Mouse (Mus musculus): Measurements from ENCODE around the gene Cfap77. TPM values are rescaled to one million over a fixed set of nuclear protein-coding genes. Genes with fewer than 3 reads are reported as not detected.

The Cfap77 gene
- total RNA-seq, 2 experiments from 2014 or later, result 1.2 to 1.9 TPM

GRCm38 (mm10) chr2:28998246-28998645, 56.6 kb downstream of the Cfap77 start:
- DNase-seq (ENCODE audit: low spot score in 2 of 2), result no peak

GRCm38 (mm10) chr2:28997161-28997834, 57.6 kb downstream of the Cfap77 start:
- no peak for DNase-seq (ENCODE audit: low spot score in 2 of 2)

GRCm38 (mm10) chr2:28995436-28995835, 59.4 kb downstream of the Cfap77 start:
- no peak for DNase-seq (ENCODE audit: low spot score in 2 of 2)

GRCm38 (mm10) chr2:28994014-28994413, 60.9 kb downstream of the Cfap77 start:
- no peak for DNase-seq (ENCODE audit: low spot score in 2 of 2)

- no peak for DNase-seq (ENCODE audit: low spot score in 2 of 2)
Measured at GRCm38 (mm10) chr2:28988781-28989180, 66.1 kb downstream of the Cfap77 start.

GRCm38 (mm10) chr2:28980080-28980910, 74.6 kb downstream of the Cfap77 start:
- DNase-seq (ENCODE audit: low spot score in 2 of 2), result no peak

GRCm38 (mm10) chr2:28978461-28978860, 76.4 kb downstream of the Cfap77 start:
- no peak for DNase-seq (ENCODE audit: low spot score in 2 of 2)

GRCm38 (mm10) chr2:28976635-28977034, 78.2 kb downstream of the Cfap77 start:
- DNase-seq (ENCODE audit: low spot score in 2 of 2), result peak; percentile 37 to 56

GRCm38 (mm10) chr2:28975604-28976003, 79.3 kb downstream of the Cfap77 start:
- DNase-seq (ENCODE audit: low spot score in 2 of 2), result no peak

- DNase-seq (ENCODE audit: low spot score in 2 of 2), result peak in 1 of 2 experiments; percentile 19
Measured at GRCm38 (mm10) chr2:28974520-28974919, 80.3 kb downstream of the Cfap77 start.

- no peak for DNase-seq (ENCODE audit: low spot score in 2 of 2)
Measured at GRCm38 (mm10) chr2:28973832-28974450, 80.9 kb downstream of the Cfap77 start.

GRCm38 (mm10) chr2:28970424-28970823, 84.4 kb downstream of the Cfap77 start:
- no peak for DNase-seq (ENCODE audit: low spot score in 2 of 2)

- no peak for DNase-seq (ENCODE audit: low spot score in 2 of 2)
Measured at GRCm38 (mm10) chr2:28968278-28968677, 86.6 kb downstream of the Cfap77 start.

GRCm38 (mm10) chr2:28966151-28966795, 88.6 kb downstream of the Cfap77 start:
- DNase-seq (ENCODE audit: low spot score in 2 of 2), result no peak

GRCm38 (mm10) chr2:28963565-28963964, 91.3 kb downstream of the Cfap77 start:
- no peak for DNase-seq (ENCODE audit: low spot score in 2 of 2)

GRCm38 (mm10) chr2:28961636-28962035, 93.2 kb downstream of the Cfap77 start:
- no peak for DNase-seq (ENCODE audit: low spot score in 2 of 2)

GRCm38 (mm10) chr2:28961024-28961585, 93.8 kb downstream of the Cfap77 start:
- no peak for DNase-seq (ENCODE audit: low spot score in 2 of 2)

GRCm38 (mm10) chr2:28956874-28957273, 98.0 kb downstream of the Cfap77 start:
- no peak for DNase-seq (ENCODE audit: low spot score in 2 of 2)

- no peak for DNase-seq (ENCODE audit: low spot score in 2 of 2)
Measured at GRCm38 (mm10) chr2:28954595-28954994, 100.3 kb downstream of the Cfap77 start.

- no peak for DNase-seq (ENCODE audit: low spot score in 2 of 2)
Measured at GRCm38 (mm10) chr2:28952981-28953380, 101.9 kb downstream of the Cfap77 start.

GRCm38 (mm10) chr2:28946312-28946711, 108.6 kb downstream of the Cfap77 start:
- no peak for DNase-seq (ENCODE audit: low spot score in 2 of 2)

Measured in adrenal gland, postnatal 4 days (tissue).